Mouse (Mus musculus) hindbrain, embryonic 11.5 days (tissue): Measurements from ENCODE around the gene Gpr176. TPM values are rescaled to one million over a fixed set of nuclear protein-coding genes. Genes with fewer than 3 reads are reported as not detected.

ENCODE experiments used
- ATAC-seq: fragments of 200-750 bp; cut with Nextera tagmentation; 2 replicates; pipeline ENCODE4 v1.8.0; 2017; ENCODE audit warnings: mild to moderate bottlenecking, moderate TSS enrichment, moderate library complexity; ENCODE audit not compliant: low FRiP score
- DNase-seq: peaks from one replicate; pipeline ENCODE4 v3.0.0-alpha.2; 2015; ENCODE audit warnings: low spot score
- H3K27ac ChIP-seq: fragments of 300-500 bp; sonication (generic); 2 replicates; pipeline ENCODE4 v1.5.1; 2014; ENCODE audit warnings: mild to moderate bottlenecking, low read depth, low read length
- H3K27me3 ChIP-seq: fragments of 300-500 bp; sonication (generic); 2 replicates; pipeline ENCODE4 v1.6.1; 2014; ENCODE audit warnings: mild to moderate bottlenecking, low read length, moderate library complexity, mixed read lengths; ENCODE audit not compliant: control insufficient read depth, insufficient read depth
- H3K36me3 ChIP-seq: fragments of 300-500 bp; sonication (generic); 2 replicates; pipeline ENCODE4 v1.6.1; 2014; ENCODE audit warnings: mild to moderate bottlenecking, low read length, moderate library complexity, mixed read lengths; ENCODE audit not compliant: control insufficient read depth, insufficient read depth
- H3K4me1 ChIP-seq: fragments of 300-500 bp; sonication (generic); replicated peaks from 2 replicates; pipeline ENCODE4 v1.6.1; 2014; ENCODE audit warnings: low read length, mixed read lengths; ENCODE audit not compliant: control insufficient read depth, insufficient read depth
- H3K4me2 ChIP-seq: fragments of 300-500 bp; sonication (generic); replicated peaks from 2 replicates; pipeline ENCODE4 v1.6.1; 2014; ENCODE audit warnings: mild to moderate bottlenecking, low read depth, low read length
- H3K4me3 ChIP-seq: fragments of 300-500 bp; sonication (generic); 2 replicates; pipeline ENCODE4 v1.5.1; 2014; ENCODE audit warnings: low read depth, low read length
- H3K9ac ChIP-seq: fragments of 300-500 bp; sonication (generic); 2 replicates; pipeline ENCODE4 v1.6.1; 2014; ENCODE audit warnings: low read depth, low read length
- H3K9me3 ChIP-seq: fragments of 300-500 bp; sonication (generic); 2 replicates; pipeline ENCODE4 v1.6.1; 2016; ENCODE audit warnings: low read length; ENCODE audit not compliant: control insufficient read depth
- WGBS: fragments of 180-500 bp; shearing (Covaris S2); extraction: QIAGEN DNeasy Blood & Tissue Kit; methylation state at CpG from one replicate; pipeline ENCODE4 v1.1.7; 2014; 5-methylcytosine and 5-hydroxymethylcytosine counted together
- polyA plus RNA-seq: library from polyadenylated mRNA; unstranded; fragments of >200 nt; fragmentation: Nextera tagmentation; extraction: Ambion mirVana; gene quantifications from 2 replicates; pipeline ENCODE4 v1.2.1, GENCODE M21; 2014

Gpr176 gene
- polyA plus RNA-seq, 1 experiment from 2014 or later, result 0.59 TPM

DNA sequence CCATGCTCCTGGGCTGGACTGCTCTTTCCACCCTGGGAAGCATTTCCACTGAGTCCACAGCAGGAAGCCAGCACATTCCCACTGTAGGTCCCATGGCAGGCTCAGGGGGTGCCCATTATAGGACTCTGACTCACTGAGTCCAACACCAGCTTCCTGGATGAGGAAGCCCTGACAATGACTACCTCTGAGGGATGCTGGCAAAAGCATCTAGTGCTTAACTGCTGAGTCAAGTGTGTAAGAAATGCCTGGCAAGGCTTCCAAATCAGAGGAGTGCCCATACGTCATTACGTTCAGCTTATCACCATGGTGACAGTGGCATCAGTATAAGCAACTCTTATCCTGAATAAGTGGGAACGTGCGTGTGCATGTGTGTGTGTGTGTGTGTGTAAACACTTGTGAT lies 85.5 kb downstream of the Gpr176 start:
- Histone ChIP-seq H3K4me1 (no peaks in the 10 kb centered on the region), H3K27me3 (no peaks in the 10 kb centered on the region), H3K9ac (no peak overlapping the region), H3K9me3 (no peaks in the 10 kb centered on the region), H3K4me2 (no peak overlapping the region), H3K27ac (no peak overlapping the region), H3K4me3 (no peak overlapping the region), H3K36me3 (no peaks in the 10 kb centered on the region)
- WGBS, result 89% methylated on average over 4 of the region's 4 CpGs
- ATAC-seq (no peak), DNase-seq (no peak)

DNA sequence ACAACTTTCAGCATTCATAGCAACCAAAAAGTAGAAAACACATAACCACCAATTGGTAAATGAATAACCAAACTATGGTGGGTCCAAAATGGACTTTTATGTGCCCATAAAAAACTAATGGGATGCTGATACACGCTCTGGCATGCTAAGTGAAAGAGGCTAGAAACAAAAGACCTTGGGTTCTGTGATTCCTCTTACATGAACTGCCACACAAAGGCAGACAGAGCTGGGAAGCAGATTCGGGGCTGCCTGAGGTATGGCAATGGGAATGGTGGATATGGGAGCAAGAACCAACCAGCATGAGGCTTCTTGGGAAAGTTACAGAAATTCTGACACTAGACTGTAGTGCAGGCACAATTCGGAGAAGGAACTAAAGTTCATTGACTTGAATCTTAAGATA lies 90.8 kb downstream of the Gpr176 start:
- no peaks in the 10 kb centered on the region for H3K9me3 ChIP-seq
- ATAC-seq (no peak), DNase-seq (no peak)
- H3K27me3 ChIP-seq, result no peaks in the 10 kb centered on the region
- H3K4me3 ChIP-seq, result no peak overlapping the region
- no peaks in the 10 kb centered on the region for H3K36me3 ChIP-seq
- H3K9ac ChIP-seq, result no peak overlapping the region
- no peaks in the 10 kb centered on the region for H3K4me1 ChIP-seq
- WGBS, result 88% methylated on average over 3 of the region's 3 CpGs
- H3K4me2 ChIP-seq, result no peak overlapping the region
- no peak overlapping the region for H3K27ac ChIP-seq

DNA sequence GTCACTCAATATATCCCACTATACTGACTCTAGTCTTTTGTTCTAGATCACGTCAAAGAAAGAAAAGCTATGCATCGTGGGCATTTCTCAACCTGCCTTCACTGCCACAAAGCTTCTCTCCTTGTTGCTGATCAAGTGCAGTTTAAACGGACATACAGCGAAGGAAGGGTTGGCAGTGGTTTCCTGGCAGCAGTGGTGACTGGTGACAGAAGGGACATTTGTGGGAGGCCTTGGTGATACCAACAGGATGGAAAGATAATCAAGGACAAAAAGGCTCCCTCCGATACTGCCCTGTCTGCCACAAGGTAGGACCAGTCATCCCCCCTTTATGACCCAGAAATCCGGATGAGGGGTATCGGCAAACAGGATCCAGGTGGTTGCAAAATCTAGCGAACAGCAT lies 95.0 kb downstream of the Gpr176 start:
- WGBS, result 95% methylated on average over 8 of the region's 8 CpGs
- no peak overlapping the region for H3K4me2 ChIP-seq
- H3K9me3 ChIP-seq, result no peaks in the 10 kb centered on the region
- ATAC-seq (no peak), DNase-seq (no peak)
- no peak overlapping the region for H3K9ac ChIP-seq
- H3K4me1 ChIP-seq, result no peaks in the 10 kb centered on the region
- no peaks in the 10 kb centered on the region for H3K27me3 ChIP-seq
- no peak overlapping the region for H3K27ac ChIP-seq
- no peaks in the 10 kb centered on the region for H3K36me3 ChIP-seq
- H3K4me3 ChIP-seq, result no peak overlapping the region

DNA sequence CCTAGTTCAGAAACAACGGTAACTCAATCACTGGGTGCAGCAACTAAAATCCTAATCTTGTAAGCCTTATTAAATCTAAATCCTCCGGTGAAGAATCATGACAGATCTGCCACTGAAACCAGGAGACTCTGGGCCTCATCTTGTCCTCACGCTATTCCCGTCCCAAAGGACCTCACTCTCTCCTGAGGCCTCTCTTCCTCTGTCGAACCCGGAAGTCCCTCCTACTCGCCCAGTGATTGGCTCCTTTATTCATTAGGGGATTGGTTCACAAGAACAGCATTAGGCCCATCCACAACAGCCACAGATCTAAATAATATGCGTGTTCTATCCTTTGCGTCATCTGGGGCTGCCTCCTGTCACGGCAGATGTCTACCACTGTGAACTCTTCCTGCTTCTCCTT lies 101.6 kb downstream of the Gpr176 start:
- Histone ChIP-seq H3K4me1 (no peaks in the 10 kb centered on the region), H3K27ac (no peak overlapping the region), H3K36me3 (no peaks in the 10 kb centered on the region), H3K9me3 (no peaks in the 10 kb centered on the region), H3K4me3 (no peak overlapping the region), H3K9ac (no peak overlapping the region), H3K27me3 (no peaks in the 10 kb centered on the region), H3K4me2 (no peak overlapping the region)
- ATAC-seq, result no peak
- 87% methylated on average over 10 of the region's 10 CpGs for WGBS
- DNase-seq, result no peak

DNA sequence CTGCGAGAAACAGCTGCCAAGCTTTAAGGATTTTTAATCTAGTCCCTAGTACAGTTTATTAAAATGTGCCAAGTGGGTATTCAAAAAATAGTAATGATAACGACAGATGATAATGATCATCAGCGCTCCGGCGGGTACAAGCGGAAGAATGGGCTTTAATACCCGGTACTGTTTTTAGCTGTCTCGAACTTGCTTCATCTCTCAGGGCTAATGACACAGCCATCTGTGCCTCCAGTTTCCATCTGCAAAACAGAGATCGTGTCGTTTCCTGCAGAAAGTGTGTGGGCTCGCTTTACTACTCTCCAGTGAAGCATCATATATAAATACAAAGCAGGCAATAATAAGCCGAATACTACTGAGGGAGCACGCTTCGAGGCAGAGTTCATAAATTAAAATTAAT lies 103.0 kb downstream of the Gpr176 start:
- H3K4me1 ChIP-seq, result no peaks in the 10 kb centered on the region
- no peaks in the 10 kb centered on the region for H3K27me3 ChIP-seq
- H3K36me3 ChIP-seq, result no peaks in the 10 kb centered on the region
- H3K9me3 ChIP-seq, result no peaks in the 10 kb centered on the region
- H3K4me2 ChIP-seq, result no peak overlapping the region
- no peak overlapping the region for H3K27ac ChIP-seq
- no peak overlapping the region for H3K9ac ChIP-seq
- DNase-seq (no peak), ATAC-seq (no peak)
- no peak overlapping the region for H3K4me3 ChIP-seq
- WGBS, result 87% methylated on average over 14 of the region's 14 CpGs

DNA sequence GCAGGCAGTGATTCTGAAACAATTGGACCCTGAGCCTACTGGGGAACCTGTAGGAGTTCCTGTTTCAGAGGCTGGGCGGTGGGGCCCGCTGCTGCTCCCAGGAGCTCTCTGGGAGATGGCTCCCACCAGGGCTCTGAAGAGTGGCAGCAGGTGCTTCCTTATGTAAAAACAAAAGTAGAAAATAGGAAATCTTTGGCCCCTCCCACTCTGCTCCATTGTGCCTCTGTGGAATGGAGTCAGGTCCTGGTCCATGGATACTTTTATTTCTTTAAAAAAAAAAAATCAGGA lies 109.4 kb downstream of the Gpr176 start:
- ATAC-seq, result no peak
- no peak overlapping the region for H3K27ac ChIP-seq
- 55% methylated on average over 2 of the region's 2 CpGs for WGBS

DNA sequence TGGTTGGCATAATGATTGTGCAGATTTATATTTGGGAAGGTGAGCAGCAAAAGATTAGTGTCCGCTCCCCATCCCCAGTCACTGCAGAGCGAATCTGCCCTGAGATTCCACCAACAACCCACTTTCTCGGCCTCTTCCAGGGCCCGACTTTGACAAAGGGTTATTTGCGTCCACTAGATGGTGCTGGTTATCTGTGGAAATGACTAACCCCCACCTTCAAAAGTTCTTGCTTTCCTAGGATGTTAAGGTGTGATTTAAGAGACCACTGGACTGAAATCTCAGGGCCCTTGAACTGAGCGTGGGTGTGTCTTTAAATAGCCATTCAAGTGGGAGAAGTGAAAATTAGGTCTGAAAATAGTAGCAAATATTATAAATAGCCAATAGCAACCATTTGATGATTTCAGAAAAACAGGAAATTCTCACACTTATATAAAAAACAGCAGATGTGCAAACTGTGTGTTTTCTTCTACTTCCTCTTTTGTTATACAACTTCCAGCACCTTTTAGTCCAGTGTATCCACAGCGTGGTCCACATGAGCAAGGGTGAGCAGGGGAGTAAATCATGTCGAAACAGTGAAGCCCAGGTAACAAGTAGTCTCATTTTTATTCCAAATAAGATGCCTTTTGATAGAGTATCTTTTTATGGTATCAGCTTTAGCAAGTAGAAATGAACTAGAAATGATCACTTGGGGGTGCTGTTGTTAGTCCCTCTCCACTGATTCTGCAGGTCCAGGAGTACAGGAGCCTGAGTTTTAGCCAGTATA lies 109.9 kb downstream of the Gpr176 start:
- H3K9me3 ChIP-seq, result no peaks in the 10 kb centered on the region
- no peaks in the 10 kb centered on the region for H3K4me1 ChIP-seq
- H3K27ac ChIP-seq, result no peak overlapping the region
- H3K4me3 ChIP-seq, result no peak overlapping the region
- WGBS, result 26% methylated on average over 8 of the region's 8 CpGs
- DNase-seq (peak; percentile 81), ATAC-seq (peak; percentile 38; the same call in 1 of the 2 replicates)
- H3K4me2 ChIP-seq, result no peak overlapping the region
- no peaks in the 10 kb centered on the region for H3K36me3 ChIP-seq
- no peaks in the 10 kb centered on the region for H3K27me3 ChIP-seq
- no peak overlapping the region for H3K9ac ChIP-seq

More for the DNA sequence above, 109.4 kb downstream of the Gpr176 start:
- H3K4me3 ChIP-seq, result no peak overlapping the region
- H3K9me3 ChIP-seq, result no peaks in the 10 kb centered on the region
- H3K4me2 ChIP-seq, result no peak overlapping the region
- H3K9ac ChIP-seq, result no peak overlapping the region
- H3K36me3 ChIP-seq, result no peaks in the 10 kb centered on the region
- H3K27me3 ChIP-seq, result no peaks in the 10 kb centered on the region
- DNase-seq, result no peak
- no peaks in the 10 kb centered on the region for H3K4me1 ChIP-seq

DNA sequence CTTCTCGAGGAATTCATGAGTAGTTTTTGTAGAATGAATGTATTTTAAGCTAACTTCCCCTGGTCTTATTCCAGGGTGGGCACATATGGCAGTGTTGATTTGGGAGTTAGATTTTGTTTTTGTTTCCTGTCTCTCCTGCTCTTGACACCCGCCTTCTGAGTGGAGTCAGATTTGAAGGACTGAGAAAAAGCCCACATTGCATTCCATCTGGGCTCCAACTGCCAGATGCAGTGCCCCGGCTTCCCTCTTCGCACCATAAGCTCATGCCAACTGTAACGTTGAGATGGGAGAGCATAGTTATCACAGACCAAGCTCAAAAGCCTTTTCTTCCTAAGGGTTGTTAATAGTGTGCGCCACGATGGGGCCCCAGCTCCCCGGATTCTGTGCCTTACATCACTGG lies 110.5 kb downstream of the Gpr176 start:
- Histone ChIP-seq H3K9me3 (no peaks in the 10 kb centered on the region), H3K9ac (no peak overlapping the region), H3K4me1 (no peaks in the 10 kb centered on the region), H3K27me3 (no peaks in the 10 kb centered on the region), H3K4me3 (no peak overlapping the region), H3K27ac (no peak overlapping the region), H3K36me3 (no peaks in the 10 kb centered on the region), H3K4me2 (no peak overlapping the region)
- 60% methylated on average over 8 of the region's 8 CpGs for WGBS
- no peak for ATAC-seq
- no peak for DNase-seq

DNA sequence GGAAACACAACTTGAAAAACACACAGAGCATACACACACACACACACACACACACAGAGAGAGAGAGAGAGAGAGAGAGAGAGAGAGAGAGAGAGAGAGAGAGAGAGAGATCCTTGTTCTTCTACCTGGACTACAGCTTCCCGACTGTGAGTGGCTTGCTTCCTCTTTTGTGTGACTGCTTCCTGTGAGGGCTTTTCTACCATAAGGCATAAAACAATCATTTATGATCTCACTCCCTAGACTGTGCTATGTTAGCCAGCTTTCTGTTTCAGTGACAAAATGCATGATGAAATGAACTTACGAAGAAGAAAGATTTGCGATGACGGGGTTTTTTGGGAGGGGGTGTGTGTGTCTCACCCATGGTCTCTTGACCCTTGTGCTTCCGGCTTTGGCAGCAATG lies 113.5 kb downstream of the Gpr176 start:
- H3K9ac ChIP-seq, result no peak overlapping the region
- no peaks in the 10 kb centered on the region for H3K27me3 ChIP-seq
- H3K4me1 ChIP-seq, result no peaks in the 10 kb centered on the region
- ATAC-seq, result no peak
- H3K4me2 ChIP-seq, result no peak overlapping the region
- no peaks in the 10 kb centered on the region for H3K9me3 ChIP-seq
- H3K36me3 ChIP-seq, result no peaks in the 10 kb centered on the region
- 86% methylated on average over 5 of the region's 5 CpGs for WGBS
- no peak for DNase-seq
- H3K4me3 ChIP-seq, result no peak overlapping the region
- H3K27ac ChIP-seq, result no peak overlapping the region
